Mouse (Mus musculus) WW6 (cell line): ENCODE results near the gene N4bp2l2.
"Not testable (repeated sequence)": the region's sequence is repeated elsewhere in the genome, so short reads cannot be mapped to it uniquely, and the experiment has no call there.

Experiments used
- DNase-seq: peaks from one replicate; pipeline ENCODE4 v3.0.0-alpha.2; 2013; ENCODE audit warnings: low read depth, low spot score

The N4bp2l2 gene

DNA sequence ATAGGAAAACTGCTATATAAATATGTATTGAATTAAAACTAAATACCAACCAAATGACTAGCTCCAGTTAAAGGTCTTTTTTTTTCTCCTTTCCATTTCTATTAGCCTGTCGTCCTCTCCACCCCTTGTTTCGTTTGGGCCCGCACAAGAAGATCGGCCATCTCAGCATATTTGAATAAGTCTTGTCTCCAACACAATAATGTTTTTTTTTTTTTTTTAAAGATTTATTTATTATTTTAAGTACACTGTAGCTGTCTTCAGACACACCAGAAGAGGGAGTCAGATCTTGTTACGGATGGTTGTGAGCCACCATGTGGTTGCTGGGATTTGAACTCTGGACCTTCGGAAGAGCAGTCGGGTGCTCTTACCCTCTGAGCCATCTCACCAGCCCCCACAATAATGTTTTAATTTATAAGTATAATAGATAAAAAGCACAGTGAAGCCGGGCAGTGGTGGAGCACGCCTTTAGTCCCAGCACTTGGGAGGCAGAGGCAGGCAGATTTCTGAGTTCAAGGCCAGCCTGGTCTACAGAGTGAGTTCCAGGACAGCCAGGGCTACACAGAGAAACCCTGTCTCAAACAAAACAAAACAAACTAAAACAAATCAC lies at the start of gene N4bp2l2:
N4bp2l2 (minus strand) TSS at position 51 of the 607 bp plus-strand sequence.
- DNase-seq, result not testable (repeated sequence)

DNA sequence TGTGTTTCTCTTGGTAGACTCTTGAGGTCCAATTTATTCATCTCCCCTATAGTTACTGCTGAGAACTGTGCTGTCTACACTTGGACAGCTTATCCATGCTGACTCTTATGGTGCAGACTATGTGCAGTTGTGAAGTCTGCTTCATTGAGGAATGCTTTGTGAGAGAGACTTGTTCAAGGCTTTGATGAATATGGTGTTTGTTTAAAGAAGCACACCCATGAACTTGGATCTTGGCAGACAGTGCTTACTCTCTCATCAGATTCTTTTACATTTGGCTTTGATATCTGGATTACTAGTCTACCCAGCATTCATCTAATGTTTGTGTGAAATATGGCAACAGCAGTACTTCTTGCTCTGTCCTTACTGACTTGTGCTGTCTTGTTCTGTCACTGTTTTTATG lies 47.4 kb upstream of the N4bp2l2 start:
- DNase-seq, result no peak

DNA sequence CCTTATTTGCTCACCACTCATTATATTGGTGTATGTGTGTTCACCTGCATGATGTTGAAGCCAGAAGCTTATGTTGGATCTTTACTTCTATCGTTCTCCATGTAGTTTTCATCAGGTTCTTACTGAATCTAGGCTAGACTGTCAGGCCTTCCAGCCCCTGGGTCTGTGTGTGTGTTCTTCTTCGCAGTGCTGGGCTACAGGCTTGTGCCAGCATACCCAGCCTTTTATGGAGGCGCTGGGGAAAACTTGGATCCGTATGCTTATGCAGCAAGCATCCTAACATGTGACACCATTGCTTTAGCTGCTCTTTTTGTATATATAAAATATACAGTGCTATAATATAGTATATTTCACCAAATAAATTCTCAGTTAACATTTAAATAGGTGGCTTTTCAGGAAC lies 45.5 kb upstream of the N4bp2l2 start:
- no peak for DNase-seq

- not testable (repeated sequence) for DNase-seq
These were observed 41.2 kb upstream of the N4bp2l2 start for GRCm38 (mm10) chr5:150707181-150707580.

GRCm38 (mm10) chr5:150706651-150707050 lies 40.7 kb upstream of the N4bp2l2 start:
- DNase-seq, result not testable (repeated sequence)

GRCm38 (mm10) chr5:150702714-150703113 lies 36.7 kb upstream of the N4bp2l2 start:
- DNase-seq, result no peak

- no peak for DNase-seq
These were observed 27.3 kb upstream of the N4bp2l2 start for GRCm38 (mm10) chr5:150693277-150693676.

DNA sequence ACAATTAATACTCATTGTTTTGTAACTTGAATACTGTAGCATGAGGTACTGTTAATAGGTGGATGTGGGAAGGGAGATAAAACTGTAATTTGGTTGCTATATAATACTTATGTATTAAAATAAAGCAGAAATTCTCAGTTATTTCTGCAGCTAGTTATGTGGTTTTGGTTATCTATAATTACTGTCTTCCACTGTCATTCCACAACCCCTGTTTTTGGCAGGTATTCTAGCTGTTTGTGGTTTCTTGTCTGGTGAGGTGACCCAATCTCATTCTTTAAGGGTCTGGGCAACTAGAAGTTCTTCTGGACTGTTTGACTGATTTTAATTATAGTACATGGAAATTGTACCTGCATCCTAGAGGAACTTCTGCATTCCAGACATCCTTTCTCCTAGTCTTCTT lies 24.7 kb upstream of the N4bp2l2 start:
- DNase-seq, result no peak

DNA sequence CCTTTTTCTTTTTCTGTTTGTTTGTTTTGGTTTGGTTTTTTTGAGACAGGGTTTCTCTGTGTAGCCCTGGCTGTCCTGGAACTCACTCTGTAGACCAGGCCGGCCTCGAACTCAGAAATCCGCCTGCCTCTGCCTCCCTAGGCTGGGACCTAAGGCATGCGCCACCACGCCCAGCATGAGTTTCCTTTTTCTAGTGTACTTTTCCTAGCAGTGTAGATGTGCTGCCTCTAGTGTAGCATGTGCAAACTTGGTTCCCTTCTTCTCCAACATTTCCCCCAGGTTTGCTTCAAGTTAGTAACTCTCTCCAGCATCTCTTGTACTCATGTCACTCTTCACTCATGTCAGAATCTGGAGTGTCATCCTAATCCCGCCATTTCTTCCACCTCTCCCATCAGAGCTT lies 16.9 kb upstream of the N4bp2l2 start:
- DNase-seq, result not testable (repeated sequence)

DNA sequence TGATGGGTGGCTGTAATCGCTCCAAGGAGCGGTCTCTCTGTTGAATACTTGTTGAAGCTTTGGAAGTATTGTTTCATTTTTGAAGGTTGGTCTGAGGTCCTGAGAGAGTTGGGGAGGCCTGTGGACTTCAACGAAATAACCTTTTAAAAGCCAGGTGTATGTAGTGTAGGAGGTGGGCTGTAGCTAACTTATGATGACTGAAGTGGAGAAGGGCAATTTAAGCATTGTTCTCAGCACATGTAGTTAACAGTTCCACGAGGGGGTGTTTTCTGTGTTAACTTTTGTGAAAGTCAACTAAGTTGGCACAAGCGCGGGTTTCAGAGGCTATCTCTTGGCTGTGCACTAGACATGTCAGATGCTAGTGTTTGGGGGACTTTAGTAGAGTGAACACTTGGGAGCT lies 8.9 kb upstream of the N4bp2l2 start:
- no peak for DNase-seq

DNA sequence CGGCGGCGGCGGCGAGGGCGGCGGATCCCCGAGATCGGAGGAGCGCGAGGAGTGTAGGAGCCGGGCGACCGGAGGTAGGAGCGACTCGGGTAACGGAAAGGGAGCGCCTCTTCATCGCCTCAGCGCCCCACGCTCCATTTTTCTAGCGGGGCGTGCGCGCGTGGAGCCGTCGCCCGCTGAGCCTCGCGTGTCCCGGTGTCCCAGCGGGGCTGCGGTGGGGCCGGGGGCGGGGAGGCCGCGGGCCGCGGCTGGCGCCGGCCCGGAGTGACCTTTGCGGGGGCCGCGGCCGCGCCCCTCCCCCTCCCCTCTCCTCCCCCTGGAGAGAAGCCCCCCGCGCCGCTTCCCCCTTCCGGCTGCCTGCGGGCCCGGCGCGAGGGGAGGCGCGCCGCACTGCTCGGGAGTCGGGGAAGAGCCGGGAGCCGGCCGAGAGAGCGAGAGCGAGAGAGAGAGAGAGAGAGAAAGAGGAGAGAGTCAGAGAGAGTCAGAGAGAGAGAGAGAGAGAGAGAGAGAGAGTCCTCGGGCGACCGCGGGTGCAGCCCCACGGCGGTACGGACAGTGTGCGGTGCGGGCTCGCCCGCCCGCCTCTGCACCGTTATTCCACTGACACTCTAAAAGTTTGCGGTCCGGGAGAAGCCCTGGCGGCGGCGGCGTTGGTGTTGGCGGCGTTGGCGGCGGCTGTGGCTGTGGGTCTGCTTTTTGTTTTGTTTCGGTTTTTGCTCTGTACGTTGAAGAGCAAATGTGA lies 8.1 kb upstream of the N4bp2l2 start:
- no peak for DNase-seq

- peak; percentile 94 for DNase-seq
These were observed 7.3 kb upstream of the N4bp2l2 start, which contains the start of gene Pds5b for GRCm38 (mm10) chr5:150673153-150673835. Gene Pds5b (plus strand): TSS chr5:150673739.

GRCm38 (mm10) chr5:150672343-150672742 lies 6.4 kb upstream of the N4bp2l2 start:
- DNase-seq, result no peak

DNA sequence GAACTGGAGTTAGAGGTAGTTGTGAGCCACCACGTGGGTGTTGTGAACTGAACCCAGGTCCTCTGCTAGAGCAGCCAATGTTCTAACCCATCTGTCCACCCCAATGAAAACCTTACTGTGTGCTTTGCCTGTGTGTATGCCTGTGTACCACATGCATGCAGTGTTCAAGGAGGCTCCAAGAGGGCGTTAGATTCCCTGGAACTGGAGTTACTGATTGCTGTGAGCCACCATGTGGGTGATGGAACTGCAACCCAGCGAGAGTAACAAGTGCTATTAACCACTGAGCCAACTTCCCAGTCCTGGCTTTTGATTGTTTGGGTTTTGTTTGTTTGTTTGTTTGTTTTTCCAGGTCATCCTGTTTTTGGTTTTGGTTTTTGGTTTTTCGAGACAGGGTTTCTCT lies 2.7 kb upstream of the N4bp2l2 start:
- DNase-seq, result no peak

DNA sequence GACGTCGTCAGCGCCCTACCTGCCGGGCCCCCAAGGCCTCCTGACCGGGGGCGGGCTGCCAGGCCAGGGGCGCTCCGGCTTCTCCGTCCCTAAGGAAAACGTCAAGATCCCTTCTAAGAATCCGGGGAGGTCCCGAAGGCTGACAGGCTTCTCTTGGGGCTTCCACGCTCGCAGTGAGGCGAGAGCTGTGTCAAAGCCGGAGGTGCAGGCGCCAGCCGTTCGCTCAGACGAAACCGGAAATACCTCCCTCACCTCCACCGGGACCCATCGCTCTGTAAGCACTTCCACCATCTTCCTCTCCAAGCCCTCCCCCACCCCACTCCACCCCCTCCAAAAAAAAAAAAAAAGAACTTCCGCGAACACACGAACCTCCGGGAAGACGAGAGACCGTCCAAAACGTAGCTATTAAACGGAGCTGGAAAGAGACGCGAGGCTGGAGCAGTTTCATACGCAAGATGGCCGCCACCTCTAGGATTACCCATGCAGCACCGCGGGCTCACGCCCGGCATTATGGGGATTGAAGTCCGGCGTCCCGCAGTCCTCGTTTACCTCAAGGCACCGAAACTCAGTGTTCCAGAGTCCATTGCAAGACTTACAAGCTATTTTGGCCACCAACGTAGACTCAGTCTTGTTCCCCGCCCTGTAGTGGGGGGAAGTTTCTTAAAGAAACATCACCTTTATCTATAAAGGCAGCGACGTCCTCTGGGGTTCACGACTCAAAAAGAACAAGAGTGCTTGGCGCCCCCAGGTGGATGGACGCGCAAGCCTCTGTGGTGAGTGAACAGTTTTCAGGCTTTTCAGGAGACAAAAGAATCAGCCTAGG lies 640 bp downstream of the N4bp2l2 start:
- DNase-seq, result peak; percentile 92

- no peak for DNase-seq
These were observed 1.2 kb downstream of the N4bp2l2 start for GRCm38 (mm10) chr5:150664794-150665131.

- DNase-seq, result not testable (repeated sequence)
These were observed 2.1 kb downstream of the N4bp2l2 start for GRCm38 (mm10) chr5:150663926-150664325.

DNA sequence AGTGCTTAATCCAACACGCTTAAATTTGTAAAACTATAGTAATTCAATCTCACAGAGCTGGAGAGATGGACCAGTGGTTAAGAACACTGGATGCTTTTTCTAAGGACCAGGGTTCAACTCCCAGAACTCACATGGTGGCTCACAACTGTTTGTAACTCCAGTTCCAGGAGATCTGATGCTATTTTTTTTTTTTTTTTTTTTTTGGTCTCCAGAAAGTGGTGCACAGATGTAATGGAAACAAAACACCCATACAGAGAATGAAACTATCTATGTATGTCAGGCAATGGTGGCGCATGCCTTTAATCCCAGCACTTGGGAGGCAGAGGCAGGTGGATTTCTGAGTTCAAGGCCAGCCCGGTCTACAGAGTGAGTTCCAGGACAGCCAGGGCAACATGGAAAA lies 5.7 kb downstream of the N4bp2l2 start:
- DNase-seq, result not testable (repeated sequence)

- DNase-seq, result not testable (repeated sequence)
These were observed 6.6 kb downstream of the N4bp2l2 start for GRCm38 (mm10) chr5:150659425-150659824.

- no peak for DNase-seq
These were observed 11.4 kb downstream of the N4bp2l2 start for GRCm38 (mm10) chr5:150654548-150654947.

DNA sequence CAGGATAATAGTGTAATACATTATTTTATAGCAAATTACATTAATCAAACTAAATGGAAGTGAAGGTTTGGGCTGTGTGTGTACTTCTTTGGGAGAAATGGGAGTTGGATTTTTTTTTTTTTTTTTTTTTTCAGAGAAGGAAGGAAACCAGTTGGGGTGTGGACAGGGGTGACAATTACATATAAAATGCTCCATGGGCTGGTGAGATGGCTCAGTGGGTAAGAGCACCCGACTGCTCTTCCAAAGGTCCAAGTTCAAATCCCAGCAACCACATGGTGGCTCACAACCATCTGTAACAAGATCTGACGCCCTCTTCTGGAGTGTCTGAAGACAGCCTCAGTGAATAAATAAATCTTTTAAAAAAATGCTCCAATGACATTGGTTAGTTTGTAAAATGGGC lies 13.4 kb downstream of the N4bp2l2 start:
- no peak for DNase-seq

GRCm38 (mm10) chr5:150644926-150645325 lies 21.1 kb downstream of the N4bp2l2 start:
- no peak for DNase-seq
